Mouse (Mus musculus) stomach, embryonic 14.5 days (tissue): ENCODE data around the gene Glod5. TPM values are rescaled to one million over a fixed set of nuclear protein-coding genes. Genes with fewer than 3 reads are reported as not detected.
"Not testable (repeated sequence)": the region's sequence is repeated elsewhere in the genome, so short reads cannot be mapped to it uniquely, and the experiment has no call there.

Experiments
- ATAC-seq: fragments of 200-750 bp; cut with Nextera tagmentation; 2 replicates; pipeline ENCODE4 v1.8.0; 2017; ENCODE audit warnings: low read depth, moderate TSS enrichment; ENCODE audit not compliant: insufficient number of reproducible peaks, insufficient read depth, low FRiP score
- H3K27ac ChIP-seq: fragments of 300-500 bp; sonication (generic); 2 replicates; pipeline ENCODE4 v1.5.1; 2014; ENCODE audit warnings: mild to moderate bottlenecking, low read length, moderate library complexity, mixed read lengths
- H3K27me3 ChIP-seq: fragments of 300-500 bp; sonication (generic); 2 replicates; pipeline ENCODE4 v1.6.1; 2014; ENCODE audit warnings: low read length, control low read depth, mixed read lengths; ENCODE audit not compliant: control insufficient read depth, insufficient read depth
- H3K36me3 ChIP-seq: fragments of 300-500 bp; sonication (generic); 2 replicates; pipeline ENCODE4 v1.6.1; 2014; ENCODE audit warnings: mild to moderate bottlenecking, control low read depth, low read length, moderate library complexity, mixed read lengths; ENCODE audit not compliant: control insufficient read depth, insufficient read depth
- H3K4me1 ChIP-seq: fragments of 300-500 bp; sonication (generic); 2 replicates; pipeline ENCODE4 v1.6.1; 2014; ENCODE audit warnings: low read length, control low read depth, mixed read lengths; ENCODE audit not compliant: control insufficient read depth, insufficient read depth
- H3K4me2 ChIP-seq: fragments of 300-500 bp; sonication (generic); replicated peaks from 2 replicates; pipeline ENCODE4 v1.6.1; 2014; ENCODE audit warnings: low read depth, low read length, control low read depth
- H3K4me3 ChIP-seq: fragments of 300-500 bp; sonication (generic); 2 replicates; pipeline ENCODE4 v1.5.1; 2014; ENCODE audit warnings: low read depth, low read length, control low read depth
- H3K9ac ChIP-seq: fragments of 300-500 bp; sonication (generic); replicated peaks from 2 replicates; pipeline ENCODE4 v1.6.1; 2014; ENCODE audit warnings: low read depth, mild to moderate bottlenecking, control low read depth, low read length, moderate library complexity, mixed read lengths
- H3K9me3 ChIP-seq: fragments of 300-500 bp; sonication (generic); 2 replicates; pipeline ENCODE4 v1.6.1; 2016; ENCODE audit warnings: low read depth, low read length, control low read depth; ENCODE audit not compliant: control insufficient read depth
- WGBS: fragments of 180-500 bp; shearing (Covaris S2); extraction: QIAGEN DNeasy Blood & Tissue Kit; methylation state at CpG from one replicate; pipeline ENCODE4 v1.1.7; 2014; 5-methylcytosine and 5-hydroxymethylcytosine counted together
- polyA plus RNA-seq: library from polyadenylated mRNA; unstranded; fragments of >200 nt; fragmentation: Nextera tagmentation; extraction: Ambion mirVana; gene quantifications from 2 replicates; pipeline ENCODE4 v1.2.1, GENCODE M21; 2014

The Glod5 gene
- polyA plus RNA-seq, 1 experiment from 2014 or later, result not detected

- H3K4me2 ChIP-seq, result no peak overlapping the region
- H3K9me3 ChIP-seq, result no peaks in the 10 kb centered on the region
- no peak overlapping the region for H3K4me3 ChIP-seq
- WGBS, result 44% methylated on average over 8 of the region's 8 CpGs
- no peaks in the 10 kb centered on the region for H3K36me3 ChIP-seq
- no peak overlapping the region for H3K27ac ChIP-seq
- no peaks in the 10 kb centered on the region for H3K4me1 ChIP-seq
- no peak for ATAC-seq
- H3K9ac ChIP-seq, result no peak overlapping the region
- no peaks in the 10 kb centered on the region for H3K27me3 ChIP-seq
Observed at GRCm38 (mm10) chrX:8013569-8014314, 4.5 kb downstream of the Glod5 start.

GRCm38 (mm10) chrX:8013157-8013556, 5.1 kb downstream of the Glod5 start:
- Histone ChIP-seq H3K9ac (no peak overlapping the region), H3K4me1 (no peaks in the 10 kb centered on the region), H3K4me2 (no peak overlapping the region), H3K36me3 (no peaks in the 10 kb centered on the region), H3K27ac (no peak overlapping the region), H3K9me3 (no peaks in the 10 kb centered on the region), H3K27me3 (no peaks in the 10 kb centered on the region), H3K4me3 (no peak overlapping the region)
- WGBS, result 19% methylated on average over 2 of the region's 2 CpGs
- no peak for ATAC-seq

GRCm38 (mm10) chrX:8009356-8009755, 8.9 kb downstream of the Glod5 start:
- not testable (repeated sequence) for H3K27ac ChIP-seq, ATAC-seq
- WGBS, result 79% methylated on average over 4 of the region's 4 CpGs

GRCm38 (mm10) chrX:8008543-8008942, 9.7 kb downstream of the Glod5 start:
- Histone ChIP-seq H3K4me1 (no peaks in the 10 kb centered on the region), H3K9ac (no peak overlapping the region), H3K4me2 (no peak overlapping the region), H3K9me3 (no peaks in the 10 kb centered on the region), H3K27me3 (no peaks in the 10 kb centered on the region), H3K27ac (no peak overlapping the region), H3K36me3 (no peaks in the 10 kb centered on the region), H3K4me3 (no peak overlapping the region)
- no peak for ATAC-seq
- WGBS, result 52% methylated on average over 5 of the region's 5 CpGs

More at GRCm38 (mm10) chrX:8009356-8009755, 8.9 kb downstream of the Glod5 start:
- H3K27me3 ChIP-seq, H3K4me3 ChIP-seq, H3K9ac ChIP-seq, H3K9me3 ChIP-seq, H3K4me1 ChIP-seq, H3K36me3 ChIP-seq, H3K4me2 ChIP-seq: not testable (repeated sequence)

GRCm38 (mm10) chrX:8002971-8003370, 15.3 kb downstream of the Glod5 start:
- Histone ChIP-seq H3K4me1 (no peaks in the 10 kb centered on the region), H3K9ac (no peak overlapping the region), H3K27ac (no peak overlapping the region), H3K4me3 (no peak overlapping the region), H3K4me2 (no peak overlapping the region), H3K36me3 (no peaks in the 10 kb centered on the region), H3K27me3 (no peaks in the 10 kb centered on the region), H3K9me3 (no peaks in the 10 kb centered on the region)
- ATAC-seq, result no peak
- WGBS, result 59% methylated on average over 4 of the region's 4 CpGs

GRCm38 (mm10) chrX:8002001-8002400, 16.3 kb downstream of the Glod5 start:
- no peak for ATAC-seq
- Histone ChIP-seq H3K4me1 (no peaks in the 10 kb centered on the region), H3K36me3 (no peaks in the 10 kb centered on the region), H3K9me3 (no peaks in the 10 kb centered on the region), H3K4me2 (no peak overlapping the region), H3K27ac (no peak overlapping the region), H3K27me3 (no peaks in the 10 kb centered on the region), H3K9ac (no peak overlapping the region), H3K4me3 (no peak overlapping the region)
- WGBS, result 21% methylated on average over 5 of the region's 5 CpGs

- ATAC-seq, result no peak
- Histone ChIP-seq H3K27me3 (no peaks in the 10 kb centered on the region), H3K4me2 (no peak overlapping the region), H3K9ac (no peak overlapping the region), H3K4me1 (no peaks in the 10 kb centered on the region), H3K27ac (no peak overlapping the region), H3K4me3 (no peak overlapping the region), H3K36me3 (no peaks in the 10 kb centered on the region), H3K9me3 (no peaks in the 10 kb centered on the region)
- WGBS, result 81% methylated on average over 3 of the region's 3 CpGs
Observed at GRCm38 (mm10) chrX:8000546-8001192, 17.6 kb downstream of the Glod5 start.

GRCm38 (mm10) chrX:7993068-7993735, 25.1 kb downstream of the Glod5 start:
- Histone ChIP-seq H3K27ac (no peak overlapping the region), H3K4me3 (no peak overlapping the region), H3K36me3 (no peaks in the 10 kb centered on the region), H3K9me3 (no peaks in the 10 kb centered on the region), H3K4me1 (no peaks in the 10 kb centered on the region), H3K4me2 (no peak overlapping the region), H3K27me3 (no peaks in the 10 kb centered on the region), H3K9ac (no peak overlapping the region)
- ATAC-seq, result no peak
- WGBS, result 70% methylated on average over 10 of the region's 10 CpGs
